Mouse (Mus musculus) embryonic facial prominence, embryonic 11.5 days (tissue): ENCODE measurements around the gene Nfasc. TPM values are rescaled to one million over a fixed set of nuclear protein-coding genes. Genes with fewer than 3 reads are reported as not detected.

ENCODE experiments used
- ATAC-seq: fragments of 200-750 bp; cut with Nextera tagmentation; replicated peaks from 2 replicates; pipeline ENCODE4 v1.8.0; 2017; ENCODE audit warnings: low read depth; ENCODE audit not compliant: insufficient number of reproducible peaks, low FRiP score, low TSS enrichment
- DNase-seq: peaks from one replicate; pipeline ENCODE4 v3.0.0-alpha.2; 2015; ENCODE audit warnings: low spot score
- H3K27ac ChIP-seq: fragments of 300-500 bp; sonication (generic); replicated peaks from 2 replicates; pipeline ENCODE4 v1.5.1; 2014; ENCODE audit warnings: mild to moderate bottlenecking, low read depth, low read length, control low read depth
- H3K27me3 ChIP-seq: fragments of 300-500 bp; sonication (generic); 2 replicates; pipeline ENCODE4 v1.6.1; 2014; ENCODE audit warnings: mild to moderate bottlenecking, low read length, moderate library complexity, mixed read lengths; ENCODE audit not compliant: control insufficient read depth, insufficient read depth
- H3K36me3 ChIP-seq: fragments of 300-500 bp; sonication (generic); replicated peaks from 2 replicates; pipeline ENCODE4 v1.6.1; 2014; ENCODE audit warnings: low read depth, mild to moderate bottlenecking, low read length, moderate library complexity, mixed read lengths; ENCODE audit not compliant: control insufficient read depth, insufficient read depth
- H3K4me1 ChIP-seq: fragments of 300-500 bp; sonication (generic); 2 replicates; pipeline ENCODE4 v1.6.1; 2014; ENCODE audit warnings: low read length, mixed read lengths; ENCODE audit not compliant: control insufficient read depth, insufficient read depth
- H3K4me2 ChIP-seq: fragments of 300-500 bp; sonication (generic); 2 replicates; pipeline ENCODE4 v1.6.1; 2014; ENCODE audit warnings: low read depth, mild to moderate bottlenecking, control low read depth, low read length, moderate library complexity
- H3K4me3 ChIP-seq: fragments of 300-500 bp; sonication (generic); 2 replicates; pipeline ENCODE4 v1.5.1; 2014; ENCODE audit warnings: low read depth, low read length, control low read depth
- H3K9ac ChIP-seq: fragments of 300-500 bp; sonication (generic); replicated peaks from 2 replicates; pipeline ENCODE4 v1.6.1; 2014; ENCODE audit warnings: mild to moderate bottlenecking, control low read depth, low read length
- H3K9me3 ChIP-seq: fragments of 300-500 bp; sonication (generic); replicated peaks from 2 replicates; pipeline ENCODE4 v1.6.1; 2016; ENCODE audit warnings: mild to moderate bottlenecking, low read length, inconsistent platforms, mixed read lengths; ENCODE audit not compliant: control insufficient read depth
- whole genome bisulfite sequencing: fragments of 180-500 bp; shearing (Covaris S2); extraction: QIAGEN DNeasy Blood & Tissue Kit; methylation state at CpG from one replicate; pipeline ENCODE4 v1.1.7; 2014; 5-methylcytosine and 5-hydroxymethylcytosine counted together
- polyA plus RNA-seq: library from polyadenylated mRNA; unstranded; fragments of >200 nt; fragmentation: Nextera tagmentation; extraction: Ambion mirVana; gene quantifications from 2 replicates; pipeline ENCODE4 v1.2.1, GENCODE M21; 2014

The Nfasc gene
- 3.6 and 5.5 TPM in 2 replicates for polyA plus RNA-seq

GRCm38 (mm10) chr1:132741175-132741997, at the start of gene Nfasc:
TSS of gene Nfasc (minus strand) at chr1:132741797.
- Histone ChIP-seq H3K27ac (no peak within 1 kb of the TSS), H3K4me2 (peak within 1 kb of the TSS; percentile 54), H3K36me3 (no peaks in the 10 kb centered on the region), H3K4me3 (peak within 1 kb of the TSS; percentile 39), H3K9ac (peak within 1 kb of the TSS; percentile 35), H3K9me3 (no peaks in the 10 kb centered on the region), H3K4me1 (no peaks in the 10 kb centered on the region), H3K27me3 (peaks cover 16% of the 10 kb centered on the region)
- ATAC-seq (peak; percentile 53; the same call in 1 of the 2 replicates), DNase-seq (peak; percentile 86)
- WGBS: 2% methylated on average over 48 of the region's 51 CpGs

GRCm38 (mm10) chr1:132791049-132791448, 49.5 kb upstream of the Nfasc start:
- Histone ChIP-seq H3K9ac (no peak overlapping the region), H3K4me2 (no peak overlapping the region), H3K4me1 (no peaks in the 10 kb centered on the region), H3K36me3 (no peaks in the 10 kb centered on the region), H3K27ac (no peak overlapping the region), H3K4me3 (no peak overlapping the region), H3K9me3 (no peaks in the 10 kb centered on the region), H3K27me3 (no peaks in the 10 kb centered on the region)
- ATAC-seq (no peak), DNase-seq (no peak)
- WGBS: 90% methylated on average over 6 of the region's 6 CpGs

DNA sequence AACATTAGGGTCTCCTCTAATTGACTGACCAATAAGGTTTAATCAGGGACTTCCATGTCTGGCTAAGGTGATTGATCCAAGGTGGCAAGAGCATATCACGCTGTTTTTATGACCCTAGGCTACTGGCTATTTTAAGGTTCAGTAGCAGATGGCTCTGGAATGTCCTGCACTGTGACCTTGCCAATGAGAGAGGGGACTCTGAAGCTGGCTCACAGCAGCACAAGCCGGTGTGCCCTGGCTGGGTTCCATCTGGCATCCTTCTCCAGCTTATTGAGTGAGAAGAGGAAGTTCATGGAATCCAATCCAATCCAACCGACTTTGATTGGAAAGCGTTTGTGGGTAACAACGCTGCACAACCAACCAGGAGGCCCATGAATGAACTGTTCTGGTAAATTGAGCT, 45.3 kb upstream of the Nfasc start:
- Histone ChIP-seq H3K9me3 (no peaks in the 10 kb centered on the region), H3K27ac (no peak overlapping the region), H3K9ac (no peak overlapping the region), H3K4me1 (no peaks in the 10 kb centered on the region), H3K36me3 (no peaks in the 10 kb centered on the region), H3K4me2 (no peak overlapping the region), H3K4me3 (no peak overlapping the region), H3K27me3 (no peaks in the 10 kb centered on the region)
- DNase-seq (no peak), ATAC-seq (no peak)
- WGBS: 68% methylated on average over 5 of the region's 5 CpGs

DNA sequence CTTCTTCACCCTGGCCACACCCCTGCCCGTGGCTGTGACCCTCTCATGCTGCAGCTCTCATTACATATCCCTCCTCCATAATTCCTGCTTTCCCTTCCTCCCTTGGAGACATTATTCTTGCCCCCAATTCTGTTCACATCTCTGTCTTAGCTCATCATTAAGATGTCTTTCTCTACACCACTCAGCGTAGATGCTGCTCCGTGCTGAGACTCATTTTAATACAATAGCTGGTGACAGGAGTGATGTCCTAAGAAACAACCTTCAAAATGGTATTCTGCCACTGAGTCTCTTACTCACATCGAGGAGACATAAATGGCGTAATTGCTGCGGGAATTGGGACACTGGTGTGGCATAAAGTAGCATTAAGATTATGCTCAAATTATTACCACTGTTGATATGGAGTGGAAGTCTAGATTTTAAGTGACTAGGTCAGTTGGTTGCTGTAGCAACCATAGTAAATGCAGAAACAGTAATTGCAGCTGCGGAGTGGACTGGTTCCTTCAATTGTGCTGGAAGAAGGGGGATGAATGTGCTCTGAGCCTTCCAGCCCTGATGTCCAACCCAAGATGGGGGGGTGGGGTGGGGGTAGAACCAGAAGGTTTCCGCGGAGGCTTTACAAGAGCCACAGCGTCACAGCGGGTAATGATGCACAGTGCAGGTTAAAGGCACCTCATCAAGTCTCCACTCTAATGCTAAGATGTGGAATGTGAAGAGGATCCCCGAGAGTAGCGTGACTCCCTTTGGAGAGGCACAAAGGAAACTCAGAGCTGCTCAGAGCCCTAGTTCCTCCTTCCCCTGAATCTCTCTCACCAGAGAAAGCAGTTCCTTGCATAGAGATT, 40.2 kb upstream of the Nfasc start:
- Histone ChIP-seq H3K9ac (no peak overlapping the region), H3K4me1 (no peaks in the 10 kb centered on the region), H3K4me2 (no peak overlapping the region), H3K36me3 (no peaks in the 10 kb centered on the region), H3K27me3 (no peaks in the 10 kb centered on the region), H3K9me3 (no peaks in the 10 kb centered on the region), H3K4me3 (no peak overlapping the region), H3K27ac (no peak overlapping the region)
- DNase-seq (no peak), ATAC-seq (no peak)
- 71% methylated on average over 13 of the region's 13 CpGs for WGBS

DNA sequence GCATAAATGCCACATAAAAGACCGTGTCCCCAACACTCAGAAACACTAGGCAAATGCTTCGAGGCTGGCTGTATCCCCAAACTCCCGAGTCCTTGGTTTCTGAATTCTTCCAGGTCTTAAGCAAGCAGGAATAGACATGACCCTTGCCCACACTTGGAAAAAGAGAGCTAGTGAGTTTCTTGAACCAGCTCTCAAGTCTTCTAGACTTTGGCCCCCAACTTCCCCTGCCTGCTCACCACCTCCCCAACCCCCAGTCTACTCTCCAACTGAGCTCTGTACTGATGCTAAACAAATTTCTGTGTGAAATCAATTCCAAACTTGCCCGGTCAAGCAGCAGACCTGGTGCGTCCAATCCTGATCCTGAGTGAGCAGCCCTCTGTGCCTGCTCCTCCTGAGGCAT, 39.4 kb upstream of the Nfasc start:
- Histone ChIP-seq H3K4me1 (no peaks in the 10 kb centered on the region), H3K9me3 (no peaks in the 10 kb centered on the region), H3K27me3 (no peaks in the 10 kb centered on the region), H3K9ac (no peak overlapping the region), H3K27ac (no peak overlapping the region), H3K36me3 (no peaks in the 10 kb centered on the region), H3K4me2 (no peak overlapping the region), H3K4me3 (no peak overlapping the region)
- DNase-seq: no peak
- 81% methylated on average over 5 of the region's 5 CpGs for WGBS
- ATAC-seq: no peak

- 95% methylated on average over 1 of the region's 1 CpGs for WGBS
- Histone ChIP-seq H3K27ac (no peak overlapping the region), H3K4me2 (no peak overlapping the region), H3K27me3 (no peaks in the 10 kb centered on the region), H3K9me3 (no peaks in the 10 kb centered on the region), H3K4me1 (no peaks in the 10 kb centered on the region), H3K36me3 (no peaks in the 10 kb centered on the region), H3K9ac (no peak overlapping the region), H3K4me3 (no peak overlapping the region)
- ATAC-seq: no peak
- DNase-seq: no peak
Observed at GRCm38 (mm10) chr1:132780254-132780653, 38.7 kb upstream of the Nfasc start.

- no peak overlapping the region for H3K4me2 ChIP-seq
- no peak overlapping the region for H3K4me3 ChIP-seq
- 80% methylated on average over 6 of the region's 6 CpGs for WGBS
- H3K9me3 ChIP-seq: no peaks in the 10 kb centered on the region
- H3K36me3 ChIP-seq: no peaks in the 10 kb centered on the region
- no peaks in the 10 kb centered on the region for H3K4me1 ChIP-seq
- ATAC-seq (no peak), DNase-seq (no peak)
- no peaks in the 10 kb centered on the region for H3K27me3 ChIP-seq
- H3K9ac ChIP-seq: no peak overlapping the region
- H3K27ac ChIP-seq: no peak overlapping the region
Observed at GRCm38 (mm10) chr1:132774959-132775358, 33.4 kb upstream of the Nfasc start.

DNA sequence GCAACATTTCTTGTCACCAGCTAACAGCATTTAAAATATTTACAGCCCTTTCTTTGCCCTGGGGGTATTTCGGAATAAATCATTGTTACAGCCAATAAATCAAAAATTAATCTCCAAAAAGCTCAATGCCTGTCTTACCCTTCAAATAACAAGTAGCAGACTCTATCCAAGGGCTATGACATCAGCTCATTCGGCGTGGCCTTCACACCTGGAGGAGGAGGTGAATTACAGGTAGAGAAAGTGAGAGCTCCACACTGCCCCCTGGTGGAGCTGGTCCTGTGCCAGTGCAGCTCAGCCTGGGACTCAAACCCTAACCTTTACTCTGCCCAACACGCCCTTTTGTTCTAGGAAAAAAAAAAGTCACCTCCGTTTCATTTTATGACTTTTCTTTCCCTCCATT, 29.8 kb upstream of the Nfasc start:
- DNase-seq: peak; percentile 47

More for the DNA sequence above, 29.8 kb upstream of the Nfasc start:
- Histone ChIP-seq H3K4me2 (no peak overlapping the region), H3K9me3 (no peaks in the 10 kb centered on the region), H3K36me3 (no peaks in the 10 kb centered on the region), H3K27ac (no peak overlapping the region), H3K27me3 (no peaks in the 10 kb centered on the region), H3K4me3 (no peak overlapping the region), H3K9ac (no peak overlapping the region), H3K4me1 (no peaks in the 10 kb centered on the region)
- ATAC-seq: no peak
- WGBS: 34% methylated on average over 5 of the region's 5 CpGs
